Mouse (Mus musculus): ENCODE data around the gene Nfatc2. TPM values are rescaled to one million over a fixed set of nuclear protein-coding genes. Genes with fewer than 3 reads are reported as not detected.

Gene Nfatc2
- total and polyA plus RNA-seq, 3 experiments, result not detected

DNA sequence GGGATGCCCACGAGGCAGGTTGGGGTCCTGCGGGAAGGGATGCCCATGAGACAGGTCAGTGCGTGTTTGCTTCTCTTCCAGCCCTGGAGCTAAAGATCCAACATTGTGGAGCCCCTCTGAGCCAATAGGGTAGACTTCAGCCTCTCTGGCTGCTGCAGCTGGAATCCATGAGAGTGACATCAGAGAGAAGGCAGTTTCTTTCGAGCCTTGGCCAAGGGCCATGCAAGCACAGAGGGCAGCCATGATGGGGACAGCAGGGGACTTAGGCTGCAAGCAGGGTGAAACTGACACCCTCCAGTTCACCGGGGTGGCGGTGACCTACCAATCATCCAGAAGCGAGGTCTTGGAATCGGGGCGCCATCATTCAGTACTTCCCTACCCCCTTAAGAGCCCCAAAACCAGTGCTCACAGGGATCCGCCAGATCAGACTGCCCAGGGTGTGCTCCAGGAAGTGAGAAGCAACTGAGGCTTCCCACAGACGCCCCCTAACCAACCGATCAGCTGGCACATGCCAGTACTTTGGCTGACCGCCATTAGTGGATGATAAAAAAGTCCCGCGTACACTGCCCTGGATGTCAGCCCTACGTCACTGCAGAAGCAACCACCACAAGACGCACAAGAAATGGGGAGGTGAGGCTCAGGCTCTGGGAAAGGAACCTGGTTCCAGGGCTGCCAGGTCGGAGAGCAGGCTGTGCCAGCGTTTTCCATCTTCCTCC is 35.8 kb downstream of the Nfatc2 start:
- no peak for TF ChIP-seq POLR2A (IDR thresholded peaks at IDR 0.05; ENCODE audit: control insufficient read depth in 1 of 2, insufficient read depth in 1 of 2, low read depth in 1 of 2, low read length in 2 of 2, poor library complexity in 1 of 2)
- TF ChIP-seq RCOR1 (IDR thresholded peaks at IDR 0.05; ENCODE audit: low read depth, low read length), result no peak
- no peak for TF ChIP-seq HCFC1 (IDR thresholded peaks at IDR 0.05; ENCODE audit: low read depth, low read length)
- TF ChIP-seq POLR2AphosphoS5 (IDR thresholded peaks at IDR 0.05; ENCODE audit: borderline replicate concordance, low read depth, low read length), result no peak
- no peak for TF ChIP-seq USF2 (IDR thresholded peaks at IDR 0.05; ENCODE audit: borderline replicate concordance in 1 of 2, insufficient read depth in 1 of 2, low read depth in 1 of 2, low read length in 2 of 2)
- no peaks in the 10 kb centered on the region for H3K4me1 ChIP-seq (ENCODE audit: control insufficient read depth in 1 of 2, insufficient read depth in 2 of 2, low read length in 2 of 2)
- H3K9ac ChIP-seq (ENCODE audit: control insufficient read depth, low read depth, low read length, poor library complexity, severe bottlenecking), result no peak overlapping the region

GRCm38 (mm10) chr2:168563184-168563583 is 38.3 kb downstream of the Nfatc2 start:
- no peaks in the 10 kb centered on the region for H3K4me1 ChIP-seq (ENCODE audit: control insufficient read depth in 1 of 2, insufficient read depth in 2 of 2, low read length in 2 of 2)
- DNase-seq (ENCODE audit: low read depth, low spot score), result no peak
- H3K27me3 ChIP-seq (ENCODE audit: control insufficient read depth in 1 of 2, insufficient read depth in 2 of 2, low read length in 2 of 2), result no peaks in the 10 kb centered on the region
- no peak overlapping the region for H3K4me3 ChIP-seq (ENCODE audit: control insufficient read depth in 1 of 2, insufficient read depth in 1 of 2, low read depth in 2 of 2, low read length in 2 of 2)
- H3K9ac ChIP-seq (ENCODE audit: control insufficient read depth, low read depth, low read length, poor library complexity, severe bottlenecking), result no peak overlapping the region
- H3K9me3 ChIP-seq (replicated peaks; ENCODE audit: insufficient read depth, low read length), result no peaks in the 10 kb centered on the region
- TF ChIP-seq MAZ (IDR thresholded peaks at IDR 0.05; ENCODE audit: low read depth, low read length) (no peak), SMC3 (IDR thresholded peaks at IDR 0.05; ENCODE audit: low read depth, low read length) (no peak), SIN3A (IDR thresholded peaks at IDR 0.05; ENCODE audit: low read length) (no peak), RCOR1 (IDR thresholded peaks at IDR 0.05; ENCODE audit: low read depth, low read length) (no peak)
- no peak overlapping the region for H3K27ac ChIP-seq (ENCODE audit: control insufficient read depth, low read depth, low read length)
- H3K36me3 ChIP-seq (ENCODE audit: control insufficient read depth in 1 of 2, insufficient read depth in 2 of 2, low read length in 2 of 2), result no peaks in the 10 kb centered on the region
- H3K79me2 ChIP-seq (ENCODE audit: control insufficient read depth, insufficient read depth, low read length, poor library complexity), result no peaks in the 10 kb centered on the region

More for the DNA sequence above, 35.8 kb downstream of the Nfatc2 start:
- Histone ChIP-seq H3K4me3 (ENCODE audit: control insufficient read depth in 1 of 2, insufficient read depth in 1 of 2, low read depth in 2 of 2, low read length in 2 of 2) (no peak overlapping the region), H3K27me3 (ENCODE audit: control insufficient read depth in 1 of 2, insufficient read depth in 2 of 2, low read length in 2 of 2) (no peaks in the 10 kb centered on the region), H3K79me2 (ENCODE audit: control insufficient read depth, insufficient read depth, low read length, poor library complexity) (no peaks in the 10 kb centered on the region), H3K27ac (ENCODE audit: control insufficient read depth, low read depth, low read length) (no peak overlapping the region), H3K36me3 (ENCODE audit: control insufficient read depth in 1 of 2, insufficient read depth in 2 of 2, low read length in 2 of 2) (no peaks in the 10 kb centered on the region), H3K9me3 (replicated peaks; ENCODE audit: insufficient read depth, low read length) (no peaks in the 10 kb centered on the region)
- DNase-seq (ENCODE audit: low read depth, low spot score), result no peak

GRCm38 (mm10) chr2:168557035-168557434 is 44.4 kb downstream of the Nfatc2 start:
- H3K4me1 ChIP-seq (ENCODE audit: control insufficient read depth in 1 of 2, insufficient read depth in 2 of 2, low read length in 2 of 2), result no peaks in the 10 kb centered on the region
- H3K4me3 ChIP-seq (ENCODE audit: control insufficient read depth in 1 of 2, insufficient read depth in 1 of 2, low read depth in 2 of 2, low read length in 2 of 2), result no peak overlapping the region
- H3K27ac ChIP-seq (ENCODE audit: control insufficient read depth, low read depth, low read length), result no peak overlapping the region
- H3K79me2 ChIP-seq (ENCODE audit: control insufficient read depth, insufficient read depth, low read length, poor library complexity), result no peaks in the 10 kb centered on the region
- H3K27me3 ChIP-seq (ENCODE audit: control insufficient read depth in 1 of 2, insufficient read depth in 2 of 2, low read length in 2 of 2), result no peaks in the 10 kb centered on the region
- H3K9ac ChIP-seq (ENCODE audit: control insufficient read depth, low read depth, low read length, poor library complexity, severe bottlenecking), result no peak overlapping the region
- no peaks in the 10 kb centered on the region for H3K36me3 ChIP-seq (ENCODE audit: control insufficient read depth in 1 of 2, insufficient read depth in 2 of 2, low read length in 2 of 2)
- TF ChIP-seq MXI1 (IDR thresholded peaks at IDR 0.05; ENCODE audit: low read depth, low read length) (no peak), MYC (IDR thresholded peaks at IDR 0.05; ENCODE audit: low read depth, low read length) (no peak), SIN3A (IDR thresholded peaks at IDR 0.05; ENCODE audit: low read length) (no peak), MAZ (IDR thresholded peaks at IDR 0.05; ENCODE audit: low read depth, low read length) (no peak), ETS1 (IDR thresholded peaks at IDR 0.05; ENCODE audit: low read depth, low read length) (no peak), BHLHE40 (IDR thresholded peaks at IDR 0.05; ENCODE audit: borderline replicate concordance, low read depth, low read length) (no peak), ZNF384 (IDR thresholded peaks at IDR 0.05; ENCODE audit: low read depth, low read length) (no peak), E2F4 (IDR thresholded peaks at IDR 0.05; ENCODE audit: borderline replicate concordance, low read depth, low read length) (no peak)
- no peak for DNase-seq (ENCODE audit: low read depth, low spot score)
- H3K9me3 ChIP-seq (replicated peaks; ENCODE audit: insufficient read depth, low read length), result no peaks in the 10 kb centered on the region

Measured in MEL (cell line).